Mouse (Mus musculus): ENCODE measurements around the gene Spats2l. TPM values are rescaled to one million over a fixed set of nuclear protein-coding genes. Genes with fewer than 3 reads are reported as not detected.

The Spats2l gene
- polyA plus RNA-seq, 1 experiment: 31.1 TPM

DNA sequence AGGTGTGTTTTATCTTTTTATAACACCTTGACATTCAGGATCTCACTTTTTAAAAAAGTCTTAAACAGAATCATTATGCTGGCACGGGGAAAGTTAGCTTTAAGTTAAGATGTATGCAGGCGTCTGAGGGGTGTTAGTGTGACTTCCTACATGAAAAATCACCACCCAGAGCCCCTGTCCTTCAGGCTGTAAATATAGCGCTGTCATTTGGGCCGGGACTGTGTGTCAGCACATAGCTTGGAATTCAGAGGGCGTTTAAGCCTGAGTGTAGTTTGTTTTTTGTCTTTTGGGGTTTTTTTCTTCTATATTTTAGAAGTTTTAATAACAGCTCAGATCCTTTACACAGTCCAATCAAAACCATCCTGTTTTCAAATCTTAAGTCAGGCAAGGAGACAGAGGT lies 115.8 kb downstream of the Spats2l start:
- DNase-seq (ENCODE audit: low spot score): no peak

DNA sequence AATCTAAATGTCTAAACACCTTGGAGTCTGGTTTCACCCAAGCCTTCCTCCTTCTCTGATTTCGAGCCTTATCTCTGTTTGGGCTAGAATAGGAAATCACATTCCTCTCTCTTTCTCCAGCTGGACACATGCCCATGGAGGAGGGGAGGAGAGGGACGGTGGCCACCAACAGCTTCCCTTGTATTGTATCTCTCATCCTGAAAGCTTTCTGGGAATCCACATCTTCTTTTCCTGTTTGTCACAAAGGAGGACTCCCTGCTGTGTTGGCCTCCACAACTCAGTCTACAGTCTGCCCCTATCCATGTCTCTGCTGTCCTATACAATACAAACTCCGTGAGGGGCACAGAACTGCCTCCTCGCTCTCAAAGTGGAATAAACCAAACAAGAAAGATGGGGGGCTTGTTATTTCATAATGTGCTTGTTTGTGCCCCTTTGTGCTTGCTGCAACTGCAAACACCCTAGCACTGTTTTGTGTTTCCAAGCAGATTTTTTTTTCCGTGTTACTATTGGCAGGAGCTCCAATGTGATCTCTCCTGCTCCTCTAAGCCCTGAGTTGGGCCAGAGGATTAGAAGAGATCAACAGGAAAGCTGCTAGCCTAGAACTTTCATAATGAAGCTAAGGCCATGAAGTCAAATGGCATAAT lies 116.4 kb downstream of the Spats2l start:
- DNase-seq (ENCODE audit: low spot score): no peak

DNA sequence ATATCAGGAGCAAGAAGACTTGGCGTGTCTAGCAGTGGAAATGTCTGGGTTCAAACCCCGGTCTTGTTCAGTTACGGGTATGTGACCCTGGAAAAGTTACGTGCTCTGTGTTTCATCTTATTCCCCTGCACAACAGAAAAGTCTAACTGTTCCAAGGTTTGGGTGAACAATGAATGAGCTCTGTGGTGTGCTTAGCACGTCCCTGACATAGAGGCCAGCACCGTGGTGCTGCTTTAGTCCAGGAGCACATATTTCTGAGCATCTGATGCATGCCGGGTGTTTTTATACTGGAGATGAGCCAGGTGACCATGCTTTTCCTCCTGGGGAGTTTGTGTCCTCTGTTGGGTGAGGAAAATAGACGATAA lies 116.9 kb downstream of the Spats2l start:
- no peak for DNase-seq (ENCODE audit: low spot score)

DNA sequence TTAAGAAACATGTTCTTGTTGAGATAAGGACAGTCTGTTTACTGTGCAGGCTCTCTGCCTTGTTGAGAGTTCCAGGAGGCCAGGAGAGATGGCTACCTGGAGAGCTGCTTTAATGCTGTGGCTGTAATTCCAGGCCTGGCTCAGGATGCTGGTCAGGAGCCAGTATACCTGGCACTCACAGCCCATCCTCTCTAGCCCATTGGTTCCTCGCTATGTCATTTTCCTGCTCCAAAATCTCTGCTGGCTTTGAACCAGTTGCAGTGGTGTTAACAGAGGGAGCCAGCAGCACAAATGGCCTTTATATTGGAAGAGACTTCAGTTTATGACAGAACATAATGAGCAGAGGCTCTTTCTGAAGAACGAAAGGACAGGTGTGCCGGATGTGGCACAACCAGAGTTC lies 127.5 kb downstream of the Spats2l start:
- no peak for DNase-seq (ENCODE audit: low spot score)

DNA sequence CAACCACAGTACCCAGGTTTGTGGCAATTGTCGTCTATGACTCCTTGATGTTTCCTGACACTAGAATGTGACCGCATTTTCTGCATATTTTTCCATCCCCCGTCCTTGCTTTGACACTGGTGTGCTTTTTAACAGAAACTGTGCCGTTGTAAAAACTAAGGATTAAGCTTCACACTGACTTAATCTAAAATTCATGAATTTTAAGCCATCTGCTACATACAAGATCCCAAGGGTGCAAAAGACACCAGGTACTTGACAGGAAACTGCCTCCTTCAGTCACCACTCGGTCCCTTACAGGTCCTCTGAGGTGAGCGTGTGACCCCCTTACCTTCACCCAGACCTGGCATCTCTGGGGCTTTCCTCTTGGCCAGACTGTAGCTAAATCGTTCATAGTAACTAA lies 129.8 kb downstream of the Spats2l start:
- no peak for DNase-seq (ENCODE audit: low spot score)

DNA sequence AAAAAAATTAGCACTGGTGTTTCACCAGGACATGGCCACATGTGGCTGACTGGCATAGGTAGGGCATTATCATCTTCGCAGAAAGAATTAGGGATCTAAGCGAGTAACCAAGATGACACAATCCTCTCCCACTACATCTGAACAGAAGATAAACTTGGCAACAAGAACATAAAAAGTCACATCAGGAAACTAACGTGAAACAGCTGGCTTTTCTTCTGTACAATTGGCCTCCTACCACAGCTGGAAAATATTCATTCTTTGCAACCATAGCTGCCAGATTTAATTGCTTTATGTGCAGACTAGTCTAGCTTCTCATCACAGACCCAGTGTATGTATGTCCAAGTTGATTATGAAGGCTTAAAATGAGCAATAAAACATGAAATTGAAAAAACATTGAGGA lies 131.9 kb downstream of the Spats2l start:
- no peak for DNase-seq (ENCODE audit: low spot score)

DNA sequence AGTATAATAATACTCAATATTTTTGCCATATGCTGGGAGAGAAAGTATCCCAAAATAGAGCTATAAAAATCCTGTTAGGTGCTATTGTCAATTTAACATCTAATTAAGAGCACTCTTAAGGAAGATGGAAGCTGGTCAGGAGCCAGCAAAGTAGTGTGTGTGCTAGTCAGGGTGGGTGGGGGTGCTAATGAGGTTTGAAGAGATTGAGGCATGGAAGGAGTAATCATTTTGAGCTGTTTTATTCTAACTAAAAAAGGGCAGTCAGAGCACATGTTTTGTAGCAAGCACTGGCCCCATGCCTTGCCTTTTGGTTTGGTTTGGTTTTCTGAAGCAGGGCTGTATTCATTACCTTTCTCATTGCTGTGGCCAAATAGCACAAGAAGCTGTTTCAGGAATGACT lies 132.3 kb downstream of the Spats2l start:
- no peak for DNase-seq (ENCODE audit: low spot score)

DNA sequence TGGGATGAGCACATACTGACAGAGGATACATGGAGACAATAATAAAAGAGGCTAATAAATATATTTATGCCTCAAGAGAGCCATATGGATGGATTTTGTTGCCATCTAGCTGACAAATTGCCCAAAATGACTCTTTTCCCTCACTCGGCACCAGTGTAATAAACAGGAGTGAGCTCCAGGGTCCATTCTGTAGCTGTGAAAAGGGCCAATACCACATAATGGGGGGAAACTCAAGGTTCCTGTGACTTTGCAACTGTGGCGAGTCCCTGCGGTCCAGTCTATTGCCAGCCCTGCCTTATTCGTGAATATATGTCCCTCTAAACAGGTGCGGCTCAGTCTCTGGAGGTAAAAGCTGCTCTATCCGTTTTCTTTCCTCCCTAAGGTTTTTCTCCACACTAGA lies 137.6 kb downstream of the Spats2l start:
- DNase-seq (ENCODE audit: low spot score): no peak

DNA sequence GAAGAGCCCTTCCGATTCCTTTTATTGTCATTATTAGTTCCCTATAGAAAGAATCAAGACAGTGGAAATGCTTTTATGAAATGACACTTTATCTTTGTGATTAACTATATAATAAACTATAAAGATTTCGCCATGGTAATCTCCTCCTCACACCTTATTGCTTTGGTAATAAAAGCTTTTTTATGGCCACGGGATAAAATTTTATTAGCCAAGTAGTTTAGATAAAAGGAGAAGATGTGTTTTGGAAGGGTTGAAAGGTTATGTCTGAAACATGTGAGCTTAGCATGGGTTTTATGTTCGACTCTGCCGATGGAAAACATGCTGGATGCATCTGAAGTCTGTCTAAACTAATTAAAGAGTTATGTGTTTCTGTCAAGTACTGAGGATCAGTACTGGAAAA lies 143.4 kb downstream of the Spats2l start:
- DNase-seq (ENCODE audit: low spot score): no peak

DNA sequence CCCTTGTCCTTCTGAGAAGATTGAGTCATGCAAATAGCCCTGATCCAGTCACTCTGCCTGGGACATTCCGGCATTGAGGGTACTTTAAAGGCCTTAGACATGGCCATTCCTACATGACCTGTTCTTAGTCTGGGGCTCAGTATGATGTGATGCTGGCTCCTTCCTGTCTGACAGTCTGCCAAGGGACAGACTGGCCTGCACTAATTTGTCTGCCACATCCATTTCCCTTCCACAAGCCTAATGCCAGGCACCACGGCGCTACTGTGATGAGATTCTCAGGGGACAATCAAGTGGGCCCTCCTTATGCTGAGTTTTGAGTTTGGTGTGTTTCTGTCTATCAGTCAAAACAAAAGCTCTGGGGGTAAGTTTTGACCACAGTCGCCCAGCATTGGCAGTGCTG lies 144.6 kb downstream of the Spats2l start:
- no peak for DNase-seq (ENCODE audit: low spot score)

DNA sequence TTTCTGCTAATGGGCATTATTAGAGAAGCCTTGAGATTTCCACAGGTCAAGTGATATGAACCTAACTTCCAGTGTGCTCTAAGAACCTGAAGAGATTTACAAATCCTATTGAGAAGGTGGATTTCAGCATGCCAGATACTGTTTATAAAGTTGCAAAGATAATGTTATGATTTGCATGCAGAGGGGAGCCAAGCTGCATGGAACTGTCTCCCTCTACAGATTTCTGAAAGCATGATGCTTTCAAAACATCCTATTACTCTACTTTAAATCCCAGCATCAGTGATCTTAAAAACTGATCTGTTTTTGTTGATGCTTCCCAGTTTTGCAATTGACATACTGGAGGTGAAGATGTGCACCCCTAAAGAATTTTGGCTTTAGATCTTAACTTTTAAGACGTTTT lies 160.3 kb downstream of the Spats2l start:
- DNase-seq (ENCODE audit: low spot score): no peak

DNA sequence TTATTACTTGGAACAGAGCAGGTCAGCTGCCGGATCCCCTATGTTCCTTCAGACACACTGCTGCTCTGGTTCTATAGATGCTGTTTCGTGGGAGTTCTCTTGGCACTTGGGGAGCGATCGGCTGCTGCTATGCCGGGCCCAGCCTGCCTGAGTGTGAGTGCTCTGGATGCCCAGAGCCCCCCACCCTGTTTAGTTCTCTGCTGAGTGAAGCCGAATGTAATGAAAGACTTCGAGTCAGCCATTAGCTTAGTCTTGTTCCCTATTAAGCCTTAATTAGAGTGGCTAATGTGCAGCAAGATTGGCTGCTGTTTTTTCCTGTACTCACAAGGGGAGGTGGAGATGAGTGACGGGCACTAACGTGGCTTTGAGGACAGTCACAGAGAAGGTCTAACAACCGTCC lies 166.7 kb downstream of the Spats2l start:
- DNase-seq (ENCODE audit: low spot score): no peak

DNA sequence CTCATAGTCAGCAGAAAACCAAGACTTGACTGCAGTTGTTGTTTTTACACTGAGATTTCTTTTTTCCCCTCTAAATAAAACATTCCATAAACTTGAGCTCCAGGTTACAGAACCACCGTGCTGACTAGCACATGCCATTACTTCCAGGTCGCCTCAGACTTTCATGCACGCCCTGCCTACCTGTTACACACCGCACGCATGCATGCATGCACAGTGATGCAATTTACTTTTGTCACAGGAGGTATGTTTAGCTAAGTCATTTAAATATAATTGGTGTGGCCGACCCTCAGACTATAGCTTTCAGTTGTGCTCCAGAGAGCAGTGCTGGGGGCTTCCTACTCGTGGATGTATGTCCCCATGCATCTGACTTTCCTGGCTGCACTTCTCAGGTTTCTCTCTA lies 167.1 kb downstream of the Spats2l start:
- no peak for DNase-seq (ENCODE audit: low spot score)

DNA sequence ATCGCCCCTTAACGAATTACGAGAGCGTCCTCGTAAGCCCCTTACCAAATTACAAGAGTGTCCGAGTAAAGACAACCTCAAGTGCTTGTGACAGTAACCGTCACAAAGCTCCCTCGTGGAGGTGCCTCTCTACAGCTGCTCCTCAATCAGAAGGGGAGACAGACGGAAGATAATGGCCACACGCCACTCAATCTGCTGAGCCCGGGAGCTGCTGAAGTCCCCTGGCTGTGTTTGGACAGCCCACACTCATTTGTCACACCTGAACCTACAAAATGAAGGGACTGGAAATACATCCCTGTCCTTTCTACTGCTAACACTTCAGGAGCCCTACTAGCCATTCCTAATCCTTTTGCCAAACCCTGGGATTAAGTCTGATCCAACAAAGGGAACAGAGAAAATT lies 167.8 kb downstream of the Spats2l start:
- DNase-seq (ENCODE audit: low spot score): no peak

DNA sequence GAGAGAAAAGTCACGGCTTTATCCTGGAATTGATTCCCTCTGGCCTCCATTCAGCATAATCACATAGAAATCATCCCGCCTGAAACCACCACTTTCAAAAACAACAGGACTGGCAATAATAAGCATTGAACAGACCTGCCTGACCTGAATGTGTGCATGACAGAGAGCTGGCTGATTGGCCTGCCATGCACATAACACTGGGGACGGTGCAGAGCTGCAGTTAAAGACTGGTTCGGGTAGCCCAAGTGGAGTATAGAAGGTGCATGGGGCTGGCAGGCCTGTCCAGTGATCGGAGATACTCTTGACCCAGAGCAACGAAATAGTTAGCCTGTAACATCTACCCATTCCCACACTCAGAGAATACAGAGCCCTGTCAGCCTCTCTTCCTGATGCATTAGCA lies 168.3 kb downstream of the Spats2l start:
- no peak for DNase-seq (ENCODE audit: low spot score)

DNA sequence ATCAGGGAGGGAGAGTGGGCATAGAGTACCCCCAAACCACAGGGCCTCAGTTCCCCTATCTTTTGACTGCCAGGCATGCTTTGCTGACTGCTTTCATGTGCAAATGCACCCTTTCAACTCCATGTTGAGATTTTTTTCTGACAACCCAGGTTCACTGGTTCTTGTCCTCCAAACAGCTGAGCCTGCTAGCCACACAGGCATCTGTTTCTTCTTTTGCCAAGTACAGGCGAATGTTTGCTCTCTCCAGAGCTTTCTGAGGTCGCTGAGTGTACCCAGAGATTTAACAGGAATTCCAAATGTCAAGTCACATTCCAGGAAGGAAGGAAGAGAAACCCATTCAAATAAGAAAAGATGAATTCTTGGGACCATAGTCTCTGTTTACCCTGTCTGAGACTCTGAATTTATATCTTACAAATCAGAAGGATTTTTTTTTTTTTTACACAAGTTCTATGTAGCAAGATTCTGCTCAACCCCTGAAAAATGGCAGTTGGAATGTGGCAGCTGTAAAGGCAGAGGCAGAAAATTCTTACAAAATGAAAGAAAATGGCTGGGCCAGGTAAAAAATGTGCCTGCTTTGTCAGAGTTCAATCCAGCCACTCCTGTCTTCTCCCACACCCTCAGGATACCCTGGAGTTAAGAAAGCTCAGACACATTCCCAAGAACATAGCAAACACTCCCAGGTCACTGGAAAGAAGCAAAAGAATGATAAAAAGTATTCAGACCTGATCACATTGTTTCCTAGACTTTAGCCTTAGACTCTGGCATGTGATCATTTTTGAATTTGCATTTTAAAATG lies 173.8 kb downstream of the Spats2l start:
- no peak for DNase-seq (ENCODE audit: low spot score)

DNA sequence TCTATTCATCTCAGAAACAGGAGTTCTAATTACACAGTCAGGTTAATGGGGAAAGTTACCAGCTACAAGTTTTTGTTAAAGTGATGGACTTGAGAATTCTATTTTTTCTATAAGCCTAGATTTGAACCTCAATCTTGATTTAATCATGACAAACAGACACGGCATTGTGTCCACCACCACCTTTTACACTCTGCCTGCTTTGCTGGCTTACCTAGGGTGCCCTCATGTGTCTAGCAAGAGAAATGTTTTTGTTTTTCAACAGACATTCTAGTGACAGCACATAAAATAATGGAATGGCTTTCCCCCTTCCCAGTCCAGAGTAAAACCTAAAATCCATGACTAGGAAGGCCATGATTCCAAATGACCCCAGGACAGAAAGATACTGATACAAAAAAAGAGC lies 175.2 kb downstream of the Spats2l start:
- DNase-seq (ENCODE audit: low spot score): no peak

DNA sequence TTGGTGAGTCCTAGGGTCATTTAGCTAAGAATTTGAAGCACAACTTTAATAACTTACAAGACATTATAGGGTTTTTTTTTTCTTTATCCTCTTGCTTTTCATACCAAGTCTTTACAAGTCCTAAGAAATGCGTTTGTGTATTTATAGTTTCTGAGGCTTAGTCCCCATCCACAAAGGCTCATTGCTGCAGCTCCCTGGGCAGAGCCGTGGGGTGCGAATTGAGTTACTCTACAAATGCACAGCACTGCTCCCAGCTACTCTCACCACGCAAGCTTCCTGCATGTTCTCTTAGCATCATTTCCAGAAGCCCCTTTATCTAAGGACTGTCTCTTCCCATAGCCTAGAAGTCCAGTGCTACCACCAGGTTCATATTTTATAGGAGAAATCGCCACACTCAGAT lies 175.8 kb downstream of the Spats2l start:
- DNase-seq (ENCODE audit: low spot score): no peak

DNA sequence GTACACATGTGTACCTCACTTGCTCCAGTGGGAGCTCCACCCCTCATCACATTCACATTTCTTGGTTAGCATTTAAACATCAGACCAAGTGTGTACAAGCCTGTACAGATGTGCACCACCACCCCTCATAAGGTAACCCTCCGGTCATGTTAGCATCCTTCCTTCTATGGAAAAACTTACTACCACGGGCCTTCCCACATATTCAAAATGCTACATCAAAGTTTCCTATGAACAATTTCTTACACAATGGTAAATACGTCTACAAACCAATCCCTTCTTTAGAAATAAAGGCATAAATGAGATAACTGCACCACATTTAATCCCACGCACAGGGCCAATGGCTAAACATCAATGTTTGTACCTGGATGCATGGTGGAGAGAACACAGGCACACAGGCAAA lies 178.5 kb downstream of the Spats2l start:
- DNase-seq (ENCODE audit: low spot score): no peak

DNA sequence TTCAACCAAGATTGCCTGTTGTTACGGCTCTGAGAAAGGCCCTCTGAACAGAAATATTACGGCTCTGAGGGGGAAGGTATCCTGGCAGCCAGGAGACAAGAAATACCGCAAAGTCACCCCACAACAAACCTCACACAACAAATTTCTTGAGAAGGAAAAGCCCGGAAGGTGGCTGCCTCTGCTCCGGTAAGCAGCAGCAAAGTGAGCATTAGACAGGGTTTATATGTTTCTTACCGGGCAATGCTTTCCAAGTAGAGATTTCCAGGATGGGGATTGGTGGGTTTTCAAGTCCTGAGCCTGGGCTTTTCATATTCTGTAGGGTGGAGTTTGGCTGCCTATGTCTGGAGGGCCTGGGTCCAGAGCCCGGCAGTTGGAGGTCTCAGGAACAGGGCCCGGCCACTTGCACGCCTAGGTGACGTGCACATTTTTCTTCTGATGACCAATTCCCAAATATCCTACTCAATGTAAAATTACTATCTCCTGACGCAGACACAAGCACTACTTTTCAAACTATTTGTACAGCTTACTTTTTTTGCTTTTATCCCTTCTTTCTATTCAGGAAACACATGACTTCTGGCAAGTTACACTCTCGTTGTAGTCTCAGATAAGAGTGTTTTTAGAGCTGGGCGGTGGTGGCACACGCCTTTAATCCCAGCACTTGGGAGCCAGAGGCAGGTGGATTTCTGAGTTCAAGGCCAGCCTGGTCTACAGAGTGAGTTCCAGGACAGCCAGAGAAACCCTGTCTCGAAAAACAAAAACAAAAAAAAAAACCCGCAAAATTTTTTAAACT lies 179.8 kb downstream of the Spats2l start:
- DNase-seq (ENCODE audit: low spot score): no peak

DNA sequence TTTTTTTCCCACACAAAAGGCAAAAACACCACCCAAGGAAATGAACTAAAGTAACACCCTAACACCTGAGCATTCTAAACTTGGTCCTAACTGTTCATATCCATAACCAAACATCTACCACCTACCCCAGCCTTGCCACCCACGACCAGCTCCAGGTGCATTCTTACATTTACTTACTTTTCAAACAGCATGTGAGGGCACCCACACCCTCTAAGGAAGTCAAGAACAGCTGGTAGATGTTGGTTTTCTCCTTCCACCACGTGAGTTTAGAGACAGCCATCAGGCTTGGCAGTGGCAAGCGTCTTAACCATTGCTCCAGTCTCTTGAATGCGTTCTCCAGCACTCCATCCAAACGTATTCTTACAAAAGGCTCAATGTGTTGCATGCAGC lies 180.4 kb downstream of the Spats2l start:
- no peak for DNase-seq (ENCODE audit: low spot score)

DNA sequence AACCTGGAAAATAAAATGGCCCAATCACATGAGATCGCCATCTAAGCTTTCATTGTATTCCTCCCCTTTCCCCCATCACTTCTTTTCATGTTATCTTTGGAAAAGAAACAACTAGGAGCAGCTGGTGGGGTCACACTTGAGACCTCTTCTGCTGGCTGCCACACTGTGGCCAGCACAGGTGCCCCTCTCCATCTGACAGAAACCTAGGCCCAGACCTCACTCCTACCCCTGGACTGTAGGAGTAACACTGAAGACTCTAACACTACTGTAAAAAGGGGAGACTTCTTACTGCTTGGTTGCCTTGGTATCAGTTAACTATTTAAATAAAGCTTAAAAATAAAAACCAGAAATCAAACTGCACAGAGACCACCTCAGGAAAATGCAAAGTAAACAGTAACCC lies 181.8 kb downstream of the Spats2l start:
- no peak for DNase-seq (ENCODE audit: low spot score)

Data from urinary bladder, adult 2 months (tissue).